Mouse (Mus musculus) E14TG2a.4 (cell line): ENCODE measurements around the gene H1foo.

ENCODE experiments used
- CTCF ChIP-seq: conservative IDR thresholded peaks from 2 replicates; pipeline ENCODE4 v1.5.1; 2014; ENCODE audit warnings: low read length
- POU5F1 ChIP-seq: IDR thresholded peaks from 2 replicates; pipeline ENCODE4 v1.6.1; 2014; ENCODE audit warnings: low read length, borderline replicate concordance

- no peak for TF ChIP-seq CTCF
- TF ChIP-seq POU5F1: no peak
Observed at GRCm38 (mm10) chr6:115941128-115941527, 3.6 kb upstream of the H1foo start.
